Mouse (Mus musculus): ENCODE results near the gene Gzmm.

Gene Gzmm

GRCm38 (mm10) chr10:79704065-79704969 lies 15.5 kb downstream of the Gzmm start, which contains the start of gene Bsg:
TSS of gene Bsg (plus strand) at chr10:79704491.
- peak; percentile 99 for DNase-seq

GRCm38 (mm10) chr10:79704970-79705360 lies 16.1 kb downstream of the Gzmm start:
- no peak for DNase-seq

- DNase-seq = no peak
Observed at GRCm38 (mm10) chr10:79705951-79706350, 17.1 kb downstream of the Gzmm start.

GRCm38 (mm10) chr10:79706406-79707094 lies 17.7 kb downstream of the Gzmm start:
- DNase-seq = no peak

- no peak for DNase-seq
Observed at GRCm38 (mm10) chr10:79707162-79707561, 18.3 kb downstream of the Gzmm start.

- DNase-seq = no peak
Observed at GRCm38 (mm10) chr10:79707759-79708158, 18.9 kb downstream of the Gzmm start.

GRCm38 (mm10) chr10:79708668-79709067 lies 19.8 kb downstream of the Gzmm start:
- DNase-seq = no peak

- no peak for DNase-seq
Observed at GRCm38 (mm10) chr10:79709307-79709706, 20.5 kb downstream of the Gzmm start.

- no peak for DNase-seq
Observed at GRCm38 (mm10) chr10:79712029-79712428, 23.2 kb downstream of the Gzmm start.

- DNase-seq = peak; percentile 90
Observed at GRCm38 (mm10) chr10:79712499-79713126, 23.8 kb downstream of the Gzmm start.

- no peak for DNase-seq
Observed at GRCm38 (mm10) chr10:79713163-79713562, 24.3 kb downstream of the Gzmm start.

- peak; percentile 53 for DNase-seq
Observed at GRCm38 (mm10) chr10:79714996-79715395, 26.2 kb downstream of the Gzmm start.

GRCm38 (mm10) chr10:79716254-79716987 lies 27.6 kb downstream of the Gzmm start, which contains the start of gene Hcn2:
TSS of gene Hcn2 (plus strand) at chr10:79716634.
- DNase-seq = peak; percentile 44

- DNase-seq = peak; percentile 51
Observed at GRCm38 (mm10) chr10:79716988-79717355, 28.2 kb downstream of the Gzmm start.

GRCm38 (mm10) chr10:79717640-79718357 lies 29.0 kb downstream of the Gzmm start:
- peak; percentile 58 for DNase-seq

GRCm38 (mm10) chr10:79721089-79721488 lies 32.3 kb downstream of the Gzmm start:
- no peak for DNase-seq

- no peak for DNase-seq
Observed at GRCm38 (mm10) chr10:79723047-79723446, 34.2 kb downstream of the Gzmm start.

GRCm38 (mm10) chr10:79723692-79724091 lies 34.9 kb downstream of the Gzmm start:
- DNase-seq = no peak

- DNase-seq = no peak
Observed at GRCm38 (mm10) chr10:79726090-79726489, 37.3 kb downstream of the Gzmm start.

GRCm38 (mm10) chr10:79728323-79729249 lies 39.8 kb downstream of the Gzmm start:
- no peak for DNase-seq
